Mouse (Mus musculus) retina, adult 2 months (tissue): ENCODE results near the gene Srgap1.

Experiments
- DNase-seq: peaks from one replicate; pipeline ENCODE4 v3.0.0-alpha.2; 2012; ENCODE audit warnings: low read depth, low spot score

The Srgap1 gene

GRCm38 (mm10) chr10:121830335-121831307 is 216.5 kb downstream of the Srgap1 start:
- DNase-seq, result no peak

DNA sequence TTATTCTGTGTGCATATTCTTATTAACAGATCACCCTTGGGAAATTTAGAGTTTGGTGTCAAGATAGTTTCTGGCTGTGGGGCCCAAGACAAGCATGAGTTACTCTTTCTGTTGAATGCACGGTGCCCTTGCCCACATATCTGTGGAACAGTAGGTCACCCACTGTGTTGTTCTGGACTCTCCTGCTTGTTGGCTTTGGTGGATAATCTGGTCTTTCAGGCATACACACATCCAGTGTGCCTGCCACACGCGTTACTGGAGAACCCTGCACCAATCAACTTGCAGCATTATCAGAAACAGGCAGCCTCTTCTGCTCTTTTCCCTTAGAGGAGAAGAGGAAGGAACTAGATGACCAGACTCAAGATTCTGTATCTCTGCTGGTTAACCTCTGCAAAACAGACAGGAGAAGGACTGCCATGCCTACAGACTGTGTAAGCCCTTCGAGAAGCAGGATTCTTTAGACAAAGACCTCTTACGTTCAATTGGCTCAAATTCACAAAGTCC is 217.3 kb downstream of the Srgap1 start:
- no peak for DNase-seq

DNA sequence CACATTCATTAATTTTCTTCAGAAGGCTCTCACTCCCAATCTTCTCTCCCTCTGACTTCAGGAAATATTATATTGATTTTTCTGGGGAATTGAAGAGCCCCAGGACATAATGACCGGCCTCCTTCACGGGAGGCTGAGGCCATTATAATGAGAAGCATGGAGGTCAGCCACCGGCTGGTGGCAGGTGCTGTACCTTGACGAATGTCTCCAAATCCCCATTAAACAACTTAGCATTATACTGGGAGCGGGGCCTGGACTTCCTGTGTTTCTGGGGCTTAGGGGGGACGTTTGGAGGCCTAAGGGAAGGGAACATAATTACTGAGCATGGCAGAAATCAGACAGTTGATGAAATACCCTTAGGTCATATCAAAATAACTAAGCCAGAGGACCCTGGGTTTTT is 218.1 kb downstream of the Srgap1 start:
- no peak for DNase-seq

- DNase-seq, result no peak
Measured at GRCm38 (mm10) chr10:121822674-121823073, 224.4 kb downstream of the Srgap1 start.

- no peak for DNase-seq
Measured at GRCm38 (mm10) chr10:121820846-121821245, 226.3 kb downstream of the Srgap1 start.

DNA sequence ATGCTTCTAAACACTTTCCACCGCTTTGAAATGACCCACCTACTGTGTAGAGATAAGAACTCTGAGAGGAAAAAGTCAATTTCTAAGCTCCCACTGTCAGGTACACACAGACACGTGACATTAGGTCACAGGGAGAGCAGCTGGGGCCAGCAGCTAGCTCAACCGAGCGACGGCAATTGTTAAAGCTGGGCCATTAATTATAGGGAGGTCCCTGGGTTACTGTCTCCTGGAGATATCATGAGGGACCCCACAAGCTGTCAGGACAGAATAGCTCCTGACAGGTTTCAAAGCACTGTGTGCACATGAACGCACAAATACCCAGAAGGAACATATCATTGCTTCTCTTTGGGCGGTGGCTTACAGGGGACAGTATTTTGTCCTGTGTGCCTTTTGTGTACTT is 229.1 kb downstream of the Srgap1 start:
- no peak for DNase-seq

DNA sequence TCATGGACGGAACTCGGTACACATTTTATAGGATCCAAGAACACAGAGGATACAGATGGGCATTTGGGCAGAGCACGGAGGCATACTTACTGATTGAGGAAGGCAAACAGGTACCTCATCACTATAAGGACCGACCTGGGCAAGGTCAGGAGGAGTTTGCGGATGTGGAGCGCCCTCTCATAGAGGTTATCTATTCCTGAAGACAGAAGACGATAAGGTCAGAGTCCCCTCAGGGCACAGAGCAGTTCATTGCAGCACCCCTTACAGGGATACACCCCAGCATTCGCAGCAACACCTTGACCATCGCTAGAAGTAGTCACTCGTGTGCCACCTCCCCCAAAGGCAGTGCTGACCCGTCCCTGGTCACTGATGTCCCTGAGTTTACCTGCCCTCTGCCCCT is 239.3 kb downstream of the Srgap1 start:
- DNase-seq, result no peak

GRCm38 (mm10) chr10:121806806-121807205 is 240.3 kb downstream of the Srgap1 start:
- no peak for DNase-seq

DNA sequence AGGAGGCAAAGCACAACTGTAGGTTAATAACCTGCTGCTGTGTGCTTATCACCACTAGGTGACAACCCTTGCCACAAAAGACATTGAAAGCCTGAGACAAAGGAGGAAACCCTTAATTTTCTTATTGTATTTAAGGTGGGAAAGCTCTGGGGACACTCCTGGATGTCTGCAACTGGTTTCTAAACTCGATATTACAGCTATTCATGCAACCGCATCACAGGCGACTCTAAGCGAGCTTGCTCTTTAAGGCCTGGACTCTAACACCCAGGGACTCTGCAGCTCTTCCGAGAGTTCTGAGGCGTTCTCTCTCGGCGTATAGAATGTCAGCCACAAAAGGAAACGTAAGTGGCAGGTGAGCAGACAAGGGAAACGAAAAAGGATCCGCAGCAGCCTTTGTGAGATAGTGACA is 241.2 kb downstream of the Srgap1 start:
- no peak for DNase-seq

- no peak for DNase-seq
Measured at GRCm38 (mm10) chr10:121804551-121804950, 242.6 kb downstream of the Srgap1 start.

DNA sequence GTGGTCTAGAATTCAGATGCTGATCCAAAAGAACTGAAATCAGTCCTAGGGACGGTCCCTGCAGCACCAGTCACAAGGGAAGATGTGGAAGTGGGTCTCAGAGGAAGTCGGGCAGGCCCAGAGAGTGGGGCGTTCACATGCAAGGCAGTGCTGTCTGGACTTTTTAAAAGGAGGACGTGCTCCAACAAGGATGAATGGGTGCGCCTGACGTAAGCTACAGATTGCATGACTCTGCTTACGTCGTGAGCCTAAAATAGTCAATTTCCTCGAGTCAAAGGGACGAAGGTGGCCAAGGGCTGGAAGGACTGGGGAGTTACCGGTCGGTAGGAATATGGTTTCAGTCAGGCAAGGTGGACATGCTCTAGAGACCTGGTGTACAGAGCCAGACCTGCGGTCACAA is 247.1 kb downstream of the Srgap1 start:
- no peak for DNase-seq

DNA sequence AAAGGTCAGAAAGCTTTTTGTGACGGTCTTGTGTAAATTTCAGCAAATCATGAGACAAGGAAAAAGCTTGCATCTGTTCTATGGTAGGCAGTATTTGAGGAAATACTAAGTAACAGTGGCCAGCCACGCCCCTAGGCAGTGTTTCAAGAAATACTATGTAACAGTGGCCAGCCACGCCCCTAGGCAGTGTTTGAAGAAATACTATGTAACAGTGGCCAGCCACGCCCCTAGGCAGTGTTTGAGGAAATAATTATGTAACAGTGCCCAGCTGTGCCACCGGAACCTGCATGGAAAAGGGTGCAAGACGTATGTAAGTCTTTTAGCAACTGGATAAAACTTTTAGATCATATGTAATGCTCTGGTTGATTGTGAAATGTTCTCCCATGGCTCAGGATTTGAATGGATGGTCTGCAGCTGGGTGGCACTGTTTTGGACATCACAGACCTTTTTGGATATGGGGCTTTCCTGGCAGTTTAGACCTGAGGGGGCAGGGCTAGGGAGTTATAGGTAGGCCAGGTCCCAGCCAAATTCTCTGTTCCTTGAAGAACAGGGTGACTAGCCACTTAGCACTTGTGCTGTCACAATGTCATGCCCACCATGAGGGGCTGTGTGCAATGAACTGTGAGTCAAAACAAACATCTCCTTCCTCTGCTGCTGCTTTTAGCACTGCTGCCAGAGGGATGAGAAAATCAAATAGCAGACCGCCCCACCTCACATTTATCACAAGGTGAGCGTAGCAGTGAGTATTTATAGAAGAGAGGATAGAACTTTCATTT is 250.9 kb downstream of the Srgap1 start:
- DNase-seq, result no peak

- DNase-seq, result no peak
Measured at GRCm38 (mm10) chr10:121794486-121794885, 252.6 kb downstream of the Srgap1 start.

GRCm38 (mm10) chr10:121792661-121793060 is 254.5 kb downstream of the Srgap1 start:
- DNase-seq, result no peak

DNA sequence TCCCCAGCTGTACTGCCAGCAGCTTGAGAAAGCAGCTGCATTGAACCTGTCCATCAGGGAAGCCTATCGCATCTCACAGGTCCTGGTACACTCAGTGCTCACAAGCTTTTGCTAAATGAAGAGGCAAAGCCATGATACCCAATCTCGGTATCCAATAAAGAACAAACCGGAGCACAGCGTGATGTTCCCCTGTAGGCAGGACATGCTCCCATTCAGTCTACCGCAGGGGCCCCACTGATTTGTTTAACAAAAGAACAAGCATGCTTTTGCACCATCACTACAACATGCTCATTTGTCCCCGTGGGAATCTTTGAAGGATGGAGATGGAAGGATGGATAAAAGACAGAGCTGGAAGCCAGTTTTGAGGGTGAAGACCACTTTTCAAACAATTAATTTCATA is 257.0 kb downstream of the Srgap1 start:
- no peak for DNase-seq

DNA sequence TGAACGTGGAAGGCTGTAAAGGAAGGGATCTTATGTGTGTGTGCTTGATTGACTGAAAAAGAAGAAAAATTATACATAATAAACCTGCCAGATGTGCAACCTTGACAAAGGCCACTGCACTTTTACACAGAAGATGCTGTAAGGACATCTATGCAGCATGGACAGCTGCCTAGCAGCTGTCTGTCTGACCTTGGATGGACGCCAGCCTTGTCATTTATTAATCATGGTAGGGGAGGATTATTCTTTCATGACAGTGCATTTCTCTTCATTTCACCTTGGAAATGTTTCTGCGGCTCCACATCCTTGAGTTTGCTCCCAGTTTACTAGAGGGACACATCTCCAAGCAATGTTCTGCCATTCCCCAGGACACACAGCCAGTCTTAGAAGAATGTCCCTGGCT is 258.6 kb downstream of the Srgap1 start:
- no peak for DNase-seq

DNA sequence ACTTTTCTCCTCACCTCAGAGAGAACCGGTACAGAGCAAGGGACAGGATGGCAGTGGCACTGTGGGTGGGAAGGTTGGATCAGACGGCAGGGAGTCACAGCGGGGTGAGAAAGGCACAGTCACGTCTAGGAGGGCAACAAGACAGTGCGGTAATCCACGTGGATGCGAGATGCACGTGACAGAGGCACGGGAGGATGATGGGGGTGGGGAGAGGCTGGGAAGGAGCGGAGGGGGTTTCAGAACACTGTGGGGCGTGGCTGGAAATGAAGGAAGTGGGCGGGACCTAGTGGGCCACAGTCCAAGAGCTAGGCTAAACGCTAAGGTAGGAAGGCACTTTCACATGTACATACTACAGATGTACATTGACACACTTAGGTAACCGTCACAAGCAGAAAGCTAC is 266.0 kb downstream of the Srgap1 start:
- no peak for DNase-seq

DNA sequence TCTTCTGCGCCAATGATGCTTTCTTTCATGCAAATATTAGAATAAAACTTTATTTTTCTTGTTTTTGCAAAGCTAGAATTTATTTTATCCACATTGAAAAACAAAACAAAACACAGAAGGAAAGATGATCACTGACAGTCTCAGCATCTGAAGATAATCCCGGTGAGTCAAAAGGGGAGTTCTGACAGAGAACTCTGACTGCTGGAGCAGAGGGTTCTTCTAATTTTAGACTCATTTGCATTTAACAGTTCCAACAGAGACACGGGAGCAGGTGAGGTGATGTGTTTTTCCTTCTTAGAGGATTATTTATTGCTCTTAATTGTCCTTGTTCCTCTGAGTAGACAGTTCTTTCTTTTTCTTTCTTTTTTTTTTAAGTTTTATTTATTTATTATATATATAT is 271.1 kb downstream of the Srgap1 start:
- no peak for DNase-seq

- DNase-seq, result no peak
Measured at GRCm38 (mm10) chr10:121773813-121774212, 273.3 kb downstream of the Srgap1 start.

DNA sequence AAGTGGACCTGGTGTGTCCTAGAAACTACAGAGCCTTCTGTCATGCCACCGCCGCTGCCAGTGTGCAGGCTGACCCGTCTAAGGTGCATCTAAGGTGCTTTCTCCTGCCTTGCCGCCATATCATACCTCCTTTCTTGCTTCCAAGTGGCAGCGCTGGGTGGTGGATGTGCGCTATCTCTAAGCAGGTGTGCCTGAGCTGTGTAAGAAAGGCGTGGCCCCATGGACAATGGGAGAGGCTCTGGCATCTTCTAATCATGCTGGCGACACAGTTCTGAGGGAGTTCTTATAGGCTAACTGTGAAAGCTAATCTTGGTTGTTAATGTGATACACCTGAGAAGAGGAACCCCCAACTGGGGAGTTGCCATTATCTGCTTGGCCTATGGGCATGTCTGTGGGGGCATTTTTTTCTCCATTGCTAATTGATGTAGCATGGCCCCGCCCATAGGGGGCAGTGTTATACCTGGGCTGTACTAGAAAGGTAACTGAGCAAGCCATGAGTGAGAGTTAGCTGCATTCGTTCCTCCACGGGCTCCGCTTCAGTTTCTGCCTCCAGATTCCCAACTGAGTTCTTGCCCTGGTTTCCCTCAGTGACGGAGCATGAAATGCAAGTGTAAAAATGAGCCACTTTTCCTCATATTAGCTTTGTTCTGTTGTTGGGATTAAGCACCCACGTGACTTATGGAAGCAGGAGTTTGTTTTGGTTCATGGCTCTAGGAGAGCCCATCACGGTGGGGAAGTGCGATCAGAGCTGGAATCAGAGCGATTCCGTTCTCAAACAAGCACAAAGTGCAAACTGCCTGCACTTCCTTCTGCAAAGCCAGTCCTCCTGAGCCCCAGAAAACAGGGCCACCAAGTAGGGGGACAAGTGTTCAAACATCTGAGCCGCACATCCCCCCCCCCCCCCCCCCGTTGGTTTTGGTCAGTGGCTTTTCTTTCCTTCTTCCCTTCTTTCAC is 276.2 kb downstream of the Srgap1 start:
- DNase-seq, result no peak

DNA sequence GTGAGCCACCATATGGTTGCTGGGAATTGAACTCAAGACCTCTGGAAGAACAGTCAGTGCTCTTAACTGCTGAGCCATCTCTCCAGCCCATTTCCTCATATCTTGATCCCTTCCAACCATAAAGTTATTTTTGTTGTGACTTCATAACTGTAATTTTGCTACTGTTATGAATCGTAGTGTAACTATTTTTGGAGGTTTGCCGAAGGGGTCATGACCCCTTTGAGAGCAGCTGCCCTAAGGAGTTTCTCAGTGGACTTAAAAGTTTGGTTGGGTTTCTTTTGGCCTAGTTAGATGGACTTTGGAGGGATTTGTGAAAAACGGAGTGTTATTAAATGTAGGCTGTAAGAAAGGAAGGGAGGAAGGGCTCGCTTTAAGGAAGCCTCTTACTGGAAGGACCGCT is 277.4 kb downstream of the Srgap1 start:
- no peak for DNase-seq
